In the genomic region with DNA sequence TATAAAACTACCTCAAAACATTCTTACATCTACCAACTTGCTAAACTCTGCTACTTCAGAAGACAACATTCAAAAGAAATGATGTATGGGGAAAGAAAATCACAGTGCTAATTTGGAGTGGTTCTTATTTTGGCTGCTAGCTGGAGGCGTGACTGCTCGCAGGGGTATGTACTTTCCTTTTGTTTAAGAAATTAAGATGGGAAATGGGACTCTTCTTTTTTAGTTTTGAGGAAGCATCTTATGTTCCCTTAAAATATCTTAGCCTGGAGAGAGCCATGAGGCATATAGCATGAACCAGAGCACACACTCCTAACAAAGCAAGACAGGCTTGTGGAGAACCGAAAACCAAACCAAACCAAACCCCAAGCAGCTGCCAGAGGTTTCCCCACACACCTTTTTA, we compare ENCODE assay signal across 20 mouse cellular contexts.
"Had no signal": no experiment of that assay in that cellular context is flagged by ENCODE, and none has a peak within 500 bp of the region (broad histone marks: within the 10 kb centered on the region; RNA-seq: fewer than 3 reads in every experiment).

No protein-coding gene starts in this region.

- ATAC-seq: hindbrain, postnatal 0 days; intestine, embryonic 16.5 days had no signal

- DNase-seq: gastrocnemius, postnatal 10 days; gastrocnemius, postnatal 36 days; heart, adult 2 months; heart, postnatal 14 days; heart, postnatal 36 days; kidney, adult 11 months; kidney, adult 2 months; kidney, postnatal 10 days; kidney, postnatal 4 days; liver; liver, embryonic 13.5 days had no signal

- H3K27ac ChIP-seq: heart, adult 2 months; heart, embryonic 13.5 days; heart, embryonic 15.5 days; hindbrain, embryonic 13.5 days; hindbrain, embryonic 15.5 days; hindbrain, postnatal 0 days; limb, embryonic 10.5 days; limb, embryonic 12.5 days; liver, embryonic 13.5 days had no signal

- H3K4me1 ChIP-seq: hindbrain, embryonic 13.5 days; hindbrain, embryonic 15.5 days; liver, embryonic 13.5 days had no signal

- H3K4me3 ChIP-seq: heart, adult 2 months; heart, embryonic 13.5 days; heart, embryonic 15.5 days; hindbrain, embryonic 13.5 days; hindbrain, embryonic 15.5 days; layer of hippocampus, adult 2 months; limb, embryonic 10.5 days; limb, embryonic 12.5 days; liver, embryonic 13.5 days had no signal
